Mouse (Mus musculus) ES-E14 (cell line): ENCODE measurements around the gene Tmem59. TPM values are rescaled to one million over a fixed set of nuclear protein-coding genes. Genes with fewer than 3 reads are reported as not detected.

Source experiments
- DNase-seq: peaks from one replicate; pipeline ENCODE4 v3.0.0-alpha.2; 2013; ENCODE audit warnings: low read depth, low spot score
- H3K27ac ChIP-seq: 2 replicates; pipeline ENCODE4 v1.5.1; 2012; ENCODE audit warnings: low read depth, mild to moderate bottlenecking, low read length, moderate library complexity, mixed read lengths; ENCODE audit not compliant: poor library complexity, insufficient read depth, severe bottlenecking
- H3K36me3 ChIP-seq: 2 replicates; pipeline ENCODE4 v1.6.1; 2012; ENCODE audit warnings: mild to moderate bottlenecking, low read length, moderate library complexity, mixed read lengths; ENCODE audit not compliant: control insufficient read depth, poor library complexity, insufficient read depth, severe bottlenecking
- H3K4me1 ChIP-seq, 2 experiments: fragments of 150-350 bp in 1 of 2; sonication (generic) in 1 of 2; 2 replicates each; pipeline ENCODE4 v1.6.1; 2012; ENCODE audit warnings: low read length in 2 of 2, mild to moderate bottlenecking in 1 of 2, mixed read lengths in 1 of 2; ENCODE audit not compliant: control insufficient read depth in 2 of 2, insufficient read depth in 2 of 2, poor library complexity in 1 of 2
- H3K4me3 ChIP-seq, 2 experiments: fragments of 150-350 bp in 1 of 2; sonication (generic) in 1 of 2; 2 replicates each; pipeline ENCODE4 v1.5.1; 2012; ENCODE audit warnings: low read length in 2 of 2, low read depth in 1 of 2, mild to moderate bottlenecking in 1 of 2, mixed read lengths in 1 of 2; ENCODE audit not compliant: insufficient read depth in 1 of 2, poor library complexity in 1 of 2, severe bottlenecking in 1 of 2
- H3K9ac ChIP-seq: 2 replicates; pipeline ENCODE4 v1.6.1; 2012; ENCODE audit warnings: low read depth, mild to moderate bottlenecking, low read length, mixed read lengths; ENCODE audit not compliant: poor library complexity, insufficient read depth, severe bottlenecking
- H3K9me3 ChIP-seq: fragments of 150-350 bp; sonication (generic); 2 replicates; pipeline ENCODE4 v1.6.1; 2012; ENCODE audit warnings: low read depth, mild to moderate bottlenecking, low read length; ENCODE audit not compliant: control insufficient read depth, insufficient read depth
- CHD2 ChIP-seq: IDR thresholded peaks from 2 replicates; pipeline ENCODE4 v1.6.1; 2014; ENCODE audit warnings: mild to moderate bottlenecking, low read depth, low read length, inconsistent platforms
- HCFC1 ChIP-seq: IDR thresholded peaks from 2 replicates; pipeline ENCODE4 v1.6.1; 2012; ENCODE audit warnings: low read length, inconsistent platforms, borderline replicate concordance; ENCODE audit not compliant: insufficient read depth
- MAFK ChIP-seq: IDR thresholded peaks from 2 replicates; pipeline ENCODE4 v1.6.1; 2014; ENCODE audit warnings: mild to moderate bottlenecking, low read depth, low read length, inconsistent platforms; ENCODE audit not compliant: insufficient read depth
- ZC3H11A ChIP-seq: IDR thresholded peaks from 2 replicates; pipeline ENCODE4 v1.6.1; 2012; ENCODE audit warnings: low read depth, mild to moderate bottlenecking, inconsistent platforms, low read length, borderline replicate concordance
- ZNF384 ChIP-seq: IDR thresholded peaks from 2 replicates; pipeline ENCODE4 v1.6.1; 2012; ENCODE audit warnings: low read depth, low read length, inconsistent platforms
- in situ Hi-C, 2 experiments: fragments of 600-800 bp; cut with MboI; formaldehyde crosslinking; loops; one replicate each; pipeline ENCODE4 v1.15.1; 2025; ENCODE audit warnings: low sequenced_read_pairs in 2 of 2, inconsistent platforms in 1 of 2; ENCODE audit not compliant: unreplicated experiment in 2 of 2
- total RNA-seq: library from RNA; depleted of rRNA; stranded (reverse); fragments of 300-350 nt; gene quantifications from 2 replicates; pipeline ENCODE4 v1.2.3, GENCODE M21; 2012

Tmem59 gene
- total RNA-seq, 1 experiment: 249 TPM

- in situ Hi-C loops: no loop called here
- no peaks in the 10 kb centered on the region for H3K4me1 ChIP-seq
- no peak overlapping the region for H3K27ac ChIP-seq
- TF ChIP-seq HCFC1 (no peak), ZNF384 (no peak), MAFK (no peak), ZC3H11A (no peak), CHD2 (no peak)
- no peaks in the 10 kb centered on the region for H3K36me3 ChIP-seq
- no peaks in the 10 kb centered on the region for H3K9me3 ChIP-seq
- H3K9ac ChIP-seq: no peak overlapping the region
- DNase-seq: no peak
- no peak overlapping the region for H3K4me3 ChIP-seq
These were observed 33.7 kb downstream of the Tmem59 start for GRCm38 (mm10) chr4:107211936-107212335.

DNA sequence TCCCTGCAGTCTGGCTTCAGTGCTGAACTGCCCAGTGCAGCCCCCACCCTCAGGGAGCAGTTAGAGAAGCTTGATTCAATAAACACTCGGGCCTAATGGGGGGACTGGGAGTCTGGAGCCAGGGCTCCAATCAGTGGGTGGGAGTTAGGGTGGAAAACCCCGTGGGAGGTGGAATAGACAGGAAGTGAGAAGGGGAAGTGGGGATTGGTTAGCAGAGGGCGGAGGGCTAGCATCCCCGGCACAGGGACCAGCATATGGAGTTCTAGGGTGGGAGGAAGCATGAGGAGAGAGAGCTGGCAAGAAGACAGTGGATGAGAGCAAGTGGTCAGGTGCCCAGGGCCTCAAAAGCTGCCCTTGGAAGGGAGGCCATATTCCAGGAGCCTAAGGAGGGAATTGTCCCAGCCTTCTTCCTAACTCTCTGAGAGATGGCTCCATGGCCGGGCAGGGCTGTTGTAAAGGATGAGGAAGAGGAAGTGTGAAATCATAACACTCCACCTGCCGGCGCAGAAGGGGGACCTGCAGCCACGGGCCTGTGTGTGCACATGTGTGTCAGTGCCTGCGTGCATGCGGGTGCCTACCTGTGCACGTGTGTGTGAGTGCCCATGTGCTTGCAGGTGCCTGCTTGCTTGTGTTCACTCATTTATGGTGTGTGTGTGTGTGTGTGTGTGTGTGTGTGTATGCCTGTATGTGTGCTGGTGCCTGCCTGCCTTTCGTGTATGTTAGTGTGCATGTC lies 35.2 kb downstream of the Tmem59 start:
- in situ Hi-C loops: no loop called here
- Histone ChIP-seq H3K9me3 (no peaks in the 10 kb centered on the region), H3K27ac (no peak overlapping the region)

DNA sequence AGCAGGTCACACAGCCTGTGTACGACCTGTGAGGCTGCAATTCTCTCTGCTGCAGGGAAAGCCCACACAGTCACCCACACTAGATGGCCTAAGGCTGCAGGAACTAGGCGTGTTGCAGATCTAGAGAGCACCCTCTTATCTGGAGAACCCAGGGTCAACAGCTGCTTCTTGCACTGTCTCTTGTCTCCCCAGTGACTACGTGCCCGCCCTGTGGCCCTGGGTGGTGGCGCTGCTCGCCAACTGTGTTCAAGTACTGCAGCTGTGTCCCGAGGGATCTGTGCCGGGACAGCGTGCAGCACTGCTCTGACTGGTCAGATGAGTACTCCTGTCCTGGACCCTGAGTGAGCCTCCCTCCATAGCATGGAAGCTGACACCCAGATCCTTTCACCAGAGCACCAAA lies 39.4 kb downstream of the Tmem59 start:
- no peak for DNase-seq
- no peaks in the 10 kb centered on the region for H3K4me1 ChIP-seq
- in situ Hi-C loops: no loop called here
- TF ChIP-seq ZNF384: no peak
- TF ChIP-seq HCFC1: no peak
- no peak for TF ChIP-seq ZC3H11A
- TF ChIP-seq CHD2: no peak
- no peak for TF ChIP-seq MAFK
- H3K4me3 ChIP-seq: no peak overlapping the region
- H3K36me3 ChIP-seq: no peaks in the 10 kb centered on the region
- no peak overlapping the region for H3K27ac ChIP-seq
- H3K9ac ChIP-seq: no peak overlapping the region
- H3K9me3 ChIP-seq: no peaks in the 10 kb centered on the region

More for the DNA sequence above, 35.2 kb downstream of the Tmem59 start:
- no peak overlapping the region for H3K9ac ChIP-seq
- H3K4me3 ChIP-seq: no peak overlapping the region
- no peaks in the 10 kb centered on the region for H3K4me1 ChIP-seq
- TF ChIP-seq MAFK (no peak), HCFC1 (no peak), ZNF384 (no peak), CHD2 (no peak), ZC3H11A (no peak)
- DNase-seq: no peak
- H3K36me3 ChIP-seq: no peaks in the 10 kb centered on the region

GRCm38 (mm10) chr4:107221524-107221923 lies 43.3 kb downstream of the Tmem59 start:
- DNase-seq: no peak
- in situ Hi-C loops: no loop called here
- Histone ChIP-seq H3K27ac (no peak overlapping the region), H3K36me3 (no peaks in the 10 kb centered on the region), H3K9ac (no peak overlapping the region), H3K4me3 (no peak overlapping the region), H3K4me1 (no peaks in the 10 kb centered on the region), H3K9me3 (no peaks in the 10 kb centered on the region)
- TF ChIP-seq HCFC1: no peak
- no peak for TF ChIP-seq MAFK
- no peak for TF ChIP-seq ZNF384
